Mouse (Mus musculus) liver, postnatal 0 days (tissue): Measurements from ENCODE around the gene H2al1f. TPM values are rescaled to one million over a fixed set of nuclear protein-coding genes. Genes with fewer than 3 reads are reported as not detected.
"Not testable (repeated sequence)": the region's sequence is repeated elsewhere in the genome, so short reads cannot be mapped to it uniquely, and the experiment has no call there.

Experiments used
- ATAC-seq: fragments of 200-750 bp; cut with Nextera tagmentation; 2 replicates; pipeline ENCODE4 v1.8.0; 2017; ENCODE audit warnings: mild to moderate bottlenecking, moderate library complexity
- DNase-seq: peaks from one replicate; pipeline ENCODE4 v3.0.0-alpha.2; 2016
- H3K27ac ChIP-seq: fragments of 300-500 bp; sonication (generic); 2 replicates; pipeline ENCODE4 v1.5.1; 2014; ENCODE audit warnings: antibody characterized with exemption, moderate library complexity, mild to moderate bottlenecking, low read depth
- H3K27me3 ChIP-seq: fragments of 300-500 bp; sonication (generic); 2 replicates; pipeline ENCODE4 v1.6.1; 2014; ENCODE audit warnings: low read length, control low read depth, mixed read lengths; ENCODE audit not compliant: insufficient read depth
- H3K36me3 ChIP-seq: fragments of 300-500 bp; sonication (generic); replicated peaks from 2 replicates; pipeline ENCODE4 v1.6.1; 2014; ENCODE audit warnings: mild to moderate bottlenecking, control low read depth, low read length, moderate library complexity, mixed read lengths; ENCODE audit not compliant: insufficient read depth
- H3K4me1 ChIP-seq: fragments of 300-500 bp; sonication (generic); 2 replicates; pipeline ENCODE4 v1.6.1; 2014; ENCODE audit warnings: antibody characterized with exemption, mild to moderate bottlenecking, control low read depth; ENCODE audit not compliant: insufficient read depth
- H3K4me2 ChIP-seq: fragments of 300-500 bp; sonication (generic); 2 replicates; pipeline ENCODE4 v1.6.1; 2014; ENCODE audit warnings: low read depth, mild to moderate bottlenecking, low read length, moderate library complexity, mixed read lengths
- H3K4me3 ChIP-seq: fragments of 300-500 bp; sonication (generic); 2 replicates; pipeline ENCODE4 v1.5.1; 2014; ENCODE audit warnings: low read depth, low read length
- H3K9ac ChIP-seq: fragments of 300-500 bp; sonication (generic); replicated peaks from 2 replicates; pipeline ENCODE4 v1.6.1; 2014; ENCODE audit warnings: mild to moderate bottlenecking, moderate library complexity
- H3K9me3 ChIP-seq: fragments of 300-500 bp; sonication (generic); 2 replicates; pipeline ENCODE4 v1.6.1; 2016; ENCODE audit warnings: mild to moderate bottlenecking, control low read depth, low read length, mixed read lengths
- CTCF ChIP-seq: sonication (generic); IDR thresholded peaks from 2 replicates; pipeline ENCODE4 v1.5.1; 2016; ENCODE audit warnings: antibody characterized with exemption, low read depth
- EP300 ChIP-seq: IDR thresholded peaks from 2 replicates; pipeline ENCODE4 v1.6.1; 2016; ENCODE audit warnings: antibody characterized with exemption, low read depth, mild to moderate bottlenecking
- WGBS: fragments of 180-500 bp; shearing (Covaris S2); extraction: QIAGEN DNeasy Blood & Tissue Kit; methylation state at CpG from one replicate; pipeline ENCODE4 v1.1.7; 2014; ENCODE audit not compliant: insufficient replicate concordance; 5-methylcytosine and 5-hydroxymethylcytosine counted together
- polyA plus RNA-seq: library from polyadenylated mRNA; unstranded; fragments of >200 nt; fragmentation: Nextera tagmentation; extraction: Ambion mirVana; gene quantifications from 2 replicates; pipeline ENCODE4 v1.2.1, GENCODE M21; 2015

The H2al1f gene
- polyA plus RNA-seq, 1 experiment from 2014 or later: not detected

GRCm38 (mm10) chrX:11288306-11288882 is 26.6 kb upstream of the H2al1f start:
- Histone ChIP-seq H3K9me3 (no peaks in the 10 kb centered on the region), H3K27me3 (no peaks in the 10 kb centered on the region), H3K4me1 (no peaks in the 10 kb centered on the region), H3K4me3 (no peak overlapping the region), H3K36me3 (no peaks in the 10 kb centered on the region), H3K4me2 (no peak overlapping the region), H3K27ac (no peak overlapping the region), H3K9ac (no peak overlapping the region)
- ATAC-seq (no peak), DNase-seq (no peak)
- TF ChIP-seq CTCF (no peak), EP300 (no peak)
- WGBS: 67% methylated on average over 14 of the region's 14 CpGs

GRCm38 (mm10) chrX:11289244-11289643 is 25.7 kb upstream of the H2al1f start:
- no peak for TF ChIP-seq EP300
- no peak for TF ChIP-seq CTCF

GRCm38 (mm10) chrX:11298957-11299356 is 16.0 kb upstream of the H2al1f start, which contains the start of gene H2al1a:
Gene H2al1a (plus strand): TSS chrX:11299257.
- H3K9me3 ChIP-seq, H3K4me1 ChIP-seq, ATAC-seq, H3K9ac ChIP-seq, H3K27ac ChIP-seq, H3K36me3 ChIP-seq, H3K4me2 ChIP-seq, H3K27me3 ChIP-seq, H3K4me3 ChIP-seq, DNase-seq: not testable (repeated sequence)
- WGBS: no CpG with 5 or more reads among the region's 3 CpGs

More at GRCm38 (mm10) chrX:11289244-11289643, 25.7 kb upstream of the H2al1f start:
- no peaks in the 10 kb centered on the region for H3K27me3 ChIP-seq
- no peak for DNase-seq
- ATAC-seq: no peak
- H3K9me3 ChIP-seq: no peaks in the 10 kb centered on the region
- H3K27ac ChIP-seq: no peak overlapping the region
- H3K4me1 ChIP-seq: no peaks in the 10 kb centered on the region
- H3K4me3 ChIP-seq: no peak overlapping the region
- 57% methylated on average over 4 of the region's 4 CpGs for WGBS
- H3K36me3 ChIP-seq: no peaks in the 10 kb centered on the region
- no peak overlapping the region for H3K9ac ChIP-seq
- H3K4me2 ChIP-seq: no peak overlapping the region

- H3K27me3 ChIP-seq, H3K4me2 ChIP-seq, H3K9ac ChIP-seq, DNase-seq, H3K36me3 ChIP-seq, ATAC-seq, H3K27ac ChIP-seq, H3K9me3 ChIP-seq, H3K4me3 ChIP-seq, H3K4me1 ChIP-seq: not testable (repeated sequence)
- 80% methylated on average over 1 of the region's 3 CpGs for WGBS
Observed at GRCm38 (mm10) chrX:11302132-11302531, 12.8 kb upstream of the H2al1f start, which contains the start of gene H2al1b. Gene H2al1b (plus strand): TSS chrX:11302432.

- not testable (repeated sequence) for H3K27me3 ChIP-seq, DNase-seq, H3K4me3 ChIP-seq, H3K4me2 ChIP-seq, H3K36me3 ChIP-seq, ATAC-seq, H3K9me3 ChIP-seq, H3K4me1 ChIP-seq, H3K9ac ChIP-seq, H3K27ac ChIP-seq
- WGBS: 67% methylated on average over 1 of the region's 6 CpGs
Observed at GRCm38 (mm10) chrX:11305355-11305754, 9.6 kb upstream of the H2al1f start, which contains the start of gene H2al1c. Gene H2al1c (plus strand): TSS chrX:11305655.

GRCm38 (mm10) chrX:11308524-11308923 is 6.4 kb upstream of the H2al1f start, which contains the start of gene H2al1d:
Gene H2al1d (plus strand): TSS chrX:11308824.
- H3K9ac ChIP-seq, H3K4me2 ChIP-seq, H3K4me1 ChIP-seq, H3K36me3 ChIP-seq, H3K9me3 ChIP-seq, H3K4me3 ChIP-seq, H3K27me3 ChIP-seq, H3K27ac ChIP-seq, ATAC-seq, DNase-seq: not testable (repeated sequence)
- no CpG with 5 or more reads among the region's 6 CpGs for WGBS

GRCm38 (mm10) chrX:11311634-11312033 is 3.3 kb upstream of the H2al1f start, which contains the start of gene H2al1e:
Gene H2al1e (plus strand): TSS chrX:11311934.
- not testable (repeated sequence) for H3K4me2 ChIP-seq, H3K9me3 ChIP-seq, H3K27me3 ChIP-seq, H3K27ac ChIP-seq, DNase-seq, ATAC-seq, H3K9ac ChIP-seq, H3K36me3 ChIP-seq, H3K4me3 ChIP-seq, H3K4me1 ChIP-seq
- WGBS: no CpG with 5 or more reads among the region's 3 CpGs

GRCm38 (mm10) chrX:11317956-11318355 is 3.0 kb downstream of the H2al1f start, which contains the start of gene H2al1g:
Gene H2al1g (plus strand): TSS chrX:11318256.
- not testable (repeated sequence) for H3K36me3 ChIP-seq, H3K27ac ChIP-seq, DNase-seq, H3K9ac ChIP-seq, ATAC-seq, H3K4me3 ChIP-seq, H3K4me2 ChIP-seq, H3K9me3 ChIP-seq, H3K27me3 ChIP-seq, H3K4me1 ChIP-seq
- whole genome bisulfite sequencing: no CpG with 5 or more reads among the region's 3 CpGs

GRCm38 (mm10) chrX:11321192-11321591 is 6.2 kb downstream of the H2al1f start, which contains the start of gene H2al1h:
Gene H2al1h (plus strand): TSS chrX:11321492.
- not testable (repeated sequence) for H3K9ac ChIP-seq, H3K4me2 ChIP-seq, H3K9me3 ChIP-seq, H3K27me3 ChIP-seq, H3K4me1 ChIP-seq, H3K36me3 ChIP-seq, H3K4me3 ChIP-seq, ATAC-seq, DNase-seq, H3K27ac ChIP-seq
- WGBS: no CpG with 5 or more reads among the region's 6 CpGs
